Mouse (Mus musculus) stomach, embryonic 15.5 days (tissue): ENCODE measurements around the gene Vil1. TPM values are rescaled to one million over a fixed set of nuclear protein-coding genes. Genes with fewer than 3 reads are reported as not detected.

ENCODE experiments used
- ATAC-seq: fragments of 200-750 bp; cut with Nextera tagmentation; 2 replicates; pipeline ENCODE4 v1.8.0; 2017; ENCODE audit warnings: low read depth, moderate number of reproducible peaks, moderate TSS enrichment; ENCODE audit not compliant: insufficient read depth, low FRiP score
- H3K27ac ChIP-seq: fragments of 300-500 bp; sonication (generic); 2 replicates; pipeline ENCODE4 v1.5.1; 2015; ENCODE audit warnings: mild to moderate bottlenecking, inconsistent platforms
- H3K27me3 ChIP-seq: fragments of 300-500 bp; sonication (generic); replicated peaks from 2 replicates; pipeline ENCODE4 v1.6.1; 2015; ENCODE audit warnings: inconsistent platforms
- H3K36me3 ChIP-seq: fragments of 300-500 bp; sonication (generic); 2 replicates; pipeline ENCODE4 v1.6.1; 2015; ENCODE audit warnings: inconsistent platforms
- H3K4me1 ChIP-seq: fragments of 300-500 bp; sonication (generic); 2 replicates; pipeline ENCODE4 v1.6.1; 2015; ENCODE audit warnings: inconsistent platforms
- H3K4me2 ChIP-seq: fragments of 300-500 bp; sonication (generic); 2 replicates; pipeline ENCODE4 v1.6.1; 2015; ENCODE audit warnings: mild to moderate bottlenecking, inconsistent platforms
- H3K4me3 ChIP-seq: fragments of 300-500 bp; sonication (generic); replicated peaks from 2 replicates; pipeline ENCODE4 v1.5.1; 2015; ENCODE audit warnings: inconsistent platforms
- H3K9ac ChIP-seq: fragments of 300-500 bp; sonication (generic); 2 replicates; pipeline ENCODE4 v1.6.1; 2015; ENCODE audit warnings: inconsistent platforms
- H3K9me3 ChIP-seq: fragments of 300-500 bp; sonication (generic); 2 replicates; pipeline ENCODE4 v1.6.1; 2016; ENCODE audit warnings: inconsistent platforms
- WGBS: fragments of 180-500 bp; shearing (Covaris S2); methylation state at CpG from one replicate; pipeline ENCODE4 v1.1.7; 2015; 5-methylcytosine and 5-hydroxymethylcytosine counted together
- polyA plus RNA-seq: library from polyadenylated mRNA; unstranded; fragments of >200 nt; fragmentation: Nextera tagmentation; extraction: Ambion mirVana; gene quantifications from 2 replicates; pipeline ENCODE4 v1.2.1, GENCODE M21; 2015

Gene Vil1
- polyA plus RNA-seq, 1 experiment from 2014 or later: 32.2 TPM

- H3K4me3 ChIP-seq: no peak overlapping the region; the same call in 1 of the 2 replicates
- no peaks in the 10 kb centered on the region for H3K9me3 ChIP-seq
- no peak overlapping the region for H3K27ac ChIP-seq
- peak overlapping the region; percentile 3; the same call in 1 of the 2 replicates for H3K4me2 ChIP-seq
- no peaks in the 10 kb centered on the region for H3K36me3 ChIP-seq
- 71% methylated on average over 10 of the region's 10 CpGs for WGBS
- H3K4me1 ChIP-seq: 0 out of 2 replicates have a peak, but pooled peaks cover 5% of the 10 kb centered on the region
- no peaks in the 10 kb centered on the region for H3K27me3 ChIP-seq
- H3K9ac ChIP-seq: no peak overlapping the region
- ATAC-seq: no peak
Measured at GRCm38 (mm10) chr1:74375561-74375960, 33.6 kb upstream of the Vil1 start.

- Histone ChIP-seq H3K9ac (no peak overlapping the region), H3K4me2 (no peak overlapping the region), H3K27ac (no peak overlapping the region), H3K4me3 (no peak overlapping the region), H3K4me1 (0 out of 2 replicates have a peak, but pooled peaks cover 5% of the 10 kb centered on the region), H3K36me3 (no peaks in the 10 kb centered on the region), H3K27me3 (no peaks in the 10 kb centered on the region), H3K9me3 (no peaks in the 10 kb centered on the region)
- 79% methylated on average over 4 of the region's 4 CpGs for WGBS
- ATAC-seq: no peak
Measured at GRCm38 (mm10) chr1:74376396-74376795, 32.8 kb upstream of the Vil1 start.

- no peak for ATAC-seq
- H3K4me3 ChIP-seq: no peak overlapping the region
- no peaks in the 10 kb centered on the region for H3K27me3 ChIP-seq
- no peak overlapping the region for H3K27ac ChIP-seq
- H3K36me3 ChIP-seq: no peaks in the 10 kb centered on the region
- WGBS: 70% methylated on average over 7 of the region's 7 CpGs
- H3K9ac ChIP-seq: no peak overlapping the region
- no peak overlapping the region for H3K4me2 ChIP-seq
- no peaks in the 10 kb centered on the region for H3K9me3 ChIP-seq
- H3K4me1 ChIP-seq: 0 out of 2 replicates have a peak, but pooled peaks cover 5% of the 10 kb centered on the region
Measured at GRCm38 (mm10) chr1:74379058-74379504, 30.1 kb upstream of the Vil1 start.

GRCm38 (mm10) chr1:74380484-74380883 lies 28.7 kb upstream of the Vil1 start:
- Histone ChIP-seq H3K4me2 (no peak overlapping the region), H3K27ac (no peak overlapping the region), H3K27me3 (no peaks in the 10 kb centered on the region), H3K9ac (no peak overlapping the region), H3K36me3 (no peaks in the 10 kb centered on the region), H3K4me1 (0 out of 2 replicates have a peak, but pooled peaks cover 1% of the 10 kb centered on the region), H3K4me3 (no peak overlapping the region), H3K9me3 (no peaks in the 10 kb centered on the region)
- 71% methylated on average over 5 of the region's 5 CpGs for WGBS
- ATAC-seq: no peak

GRCm38 (mm10) chr1:74381588-74382021 lies 27.6 kb upstream of the Vil1 start:
- Histone ChIP-seq H3K9ac (no peak overlapping the region), H3K4me2 (no peak overlapping the region), H3K4me1 (0 out of 2 replicates have a peak, but pooled peaks cover 2% of the 10 kb centered on the region), H3K36me3 (no peaks in the 10 kb centered on the region), H3K27ac (no peak overlapping the region), H3K9me3 (no peaks in the 10 kb centered on the region), H3K4me3 (no peak overlapping the region), H3K27me3 (no peaks in the 10 kb centered on the region)
- 87% methylated on average over 10 of the region's 10 CpGs for WGBS
- ATAC-seq: no peak; the same call in 1 of the 2 replicates

GRCm38 (mm10) chr1:74383385-74383784 lies 25.8 kb upstream of the Vil1 start:
- 68% methylated on average over 13 of the region's 13 CpGs for WGBS
- no peaks in the 10 kb centered on the region for H3K9me3 ChIP-seq
- no peak for ATAC-seq
- no peaks in the 10 kb centered on the region for H3K36me3 ChIP-seq
- no peak overlapping the region for H3K4me3 ChIP-seq
- H3K9ac ChIP-seq: no peak overlapping the region
- no peak overlapping the region for H3K27ac ChIP-seq
- peaks cover 12% of the 10 kb centered on the region for H3K4me1 ChIP-seq
- H3K27me3 ChIP-seq: no peaks in the 10 kb centered on the region
- no peak overlapping the region for H3K4me2 ChIP-seq

GRCm38 (mm10) chr1:74384525-74384924 lies 24.7 kb upstream of the Vil1 start:
- Histone ChIP-seq H3K36me3 (no peaks in the 10 kb centered on the region), H3K9ac (no peak overlapping the region), H3K9me3 (no peaks in the 10 kb centered on the region), H3K27ac (no peak overlapping the region), H3K4me1 (peaks cover 16% of the 10 kb centered on the region), H3K4me2 (no peak overlapping the region), H3K27me3 (no peaks in the 10 kb centered on the region), H3K4me3 (no peak overlapping the region)
- ATAC-seq: no peak
- 84% methylated on average over 8 of the region's 8 CpGs for WGBS

- Histone ChIP-seq H3K27ac (no peak overlapping the region), H3K9me3 (no peaks in the 10 kb centered on the region), H3K9ac (no peak overlapping the region), H3K4me3 (no peak overlapping the region), H3K36me3 (no peaks in the 10 kb centered on the region), H3K27me3 (no peaks in the 10 kb centered on the region), H3K4me1 (peaks cover 22% of the 10 kb centered on the region), H3K4me2 (no peak overlapping the region)
- 89% methylated on average over 10 of the region's 10 CpGs for WGBS
- ATAC-seq: no peak
Measured at GRCm38 (mm10) chr1:74385064-74385463, 24.1 kb upstream of the Vil1 start.

GRCm38 (mm10) chr1:74385531-74385930 lies 23.6 kb upstream of the Vil1 start:
- Histone ChIP-seq H3K4me1 (peaks cover 26% of the 10 kb centered on the region), H3K27me3 (no peaks in the 10 kb centered on the region), H3K9me3 (no peaks in the 10 kb centered on the region), H3K4me2 (no peak overlapping the region), H3K36me3 (no peaks in the 10 kb centered on the region), H3K9ac (no peak overlapping the region), H3K27ac (no peak overlapping the region), H3K4me3 (no peak overlapping the region)
- ATAC-seq: no peak
- WGBS: 80% methylated on average over 8 of the region's 8 CpGs

- no peaks in the 10 kb centered on the region for H3K27me3 ChIP-seq
- peak overlapping the region; percentile 99 for H3K27ac ChIP-seq
- ATAC-seq: no peak
- H3K4me3 ChIP-seq: peak overlapping the region; percentile 54
- peaks cover 31% of the 10 kb centered on the region for H3K4me1 ChIP-seq
- WGBS: 45% methylated on average over 7 of the region's 10 CpGs
- no peaks in the 10 kb centered on the region for H3K36me3 ChIP-seq
- H3K4me2 ChIP-seq: peak overlapping the region; percentile 64
- H3K9me3 ChIP-seq: no peaks in the 10 kb centered on the region
- H3K9ac ChIP-seq: peak overlapping the region; percentile 54
Measured at GRCm38 (mm10) chr1:74386363-74386713, 22.8 kb upstream of the Vil1 start.

GRCm38 (mm10) chr1:74386714-74387385 lies 22.3 kb upstream of the Vil1 start:
- no peaks in the 10 kb centered on the region for H3K27me3 ChIP-seq
- H3K36me3 ChIP-seq: no peaks in the 10 kb centered on the region
- ATAC-seq: peak; percentile 86
- peak overlapping the region; percentile 54 for H3K4me3 ChIP-seq
- WGBS: 1% methylated on average over 26 of the region's 26 CpGs
- H3K4me2 ChIP-seq: peak overlapping the region; percentile 64
- H3K9me3 ChIP-seq: no peaks in the 10 kb centered on the region
- peaks cover 31% of the 10 kb centered on the region for H3K4me1 ChIP-seq
- H3K9ac ChIP-seq: peak overlapping the region; percentile 54
- H3K27ac ChIP-seq: peak overlapping the region; percentile 99

- Histone ChIP-seq H3K36me3 (no peaks in the 10 kb centered on the region), H3K9me3 (no peaks in the 10 kb centered on the region), H3K27me3 (no peaks in the 10 kb centered on the region), H3K9ac (peak overlapping the region; percentile 54; the same call in 1 of the 2 replicates), H3K4me2 (peak overlapping the region; percentile 64), H3K27ac (peak overlapping the region; percentile 99), H3K4me1 (peaks cover 31% of the 10 kb centered on the region), H3K4me3 (peak overlapping the region; percentile 54)
- whole genome bisulfite sequencing: 50% methylated on average over 15 of the region's 15 CpGs
- ATAC-seq: no peak
Measured at GRCm38 (mm10) chr1:74387386-74387988, 21.7 kb upstream of the Vil1 start.
